Mouse (Mus musculus) lung, embryonic 14.5 days (tissue): Measurements from ENCODE around the gene Dcaf17. TPM values are rescaled to one million over a fixed set of nuclear protein-coding genes. Genes with fewer than 3 reads are reported as not detected.
A peak's percentile ranks its signal among the peaks of the same experiment; 100 is the strongest.

ENCODE experiments used
- ATAC-seq: fragments of 200-750 bp; cut with Nextera tagmentation; 2 replicates; pipeline ENCODE4 v1.8.0; 2017; ENCODE audit warnings: mild to moderate bottlenecking, moderate TSS enrichment, moderate library complexity; ENCODE audit not compliant: insufficient read depth
- DNase-seq: peaks from one replicate; pipeline ENCODE4 v3.0.0-alpha.2; 2015
- H3K27ac ChIP-seq: fragments of 300-500 bp; sonication (generic); 2 replicates; pipeline ENCODE4 v1.5.1; 2014; ENCODE audit warnings: low read depth, mild to moderate bottlenecking, moderate library complexity
- H3K27me3 ChIP-seq: fragments of 300-500 bp; sonication (generic); 2 replicates; pipeline ENCODE4 v1.6.1; 2014; ENCODE audit warnings: low read length, control low read depth; ENCODE audit not compliant: insufficient read depth
- H3K36me3 ChIP-seq: fragments of 300-500 bp; sonication (generic); 2 replicates; pipeline ENCODE4 v1.6.1; 2014; ENCODE audit warnings: control low read depth; ENCODE audit not compliant: insufficient read depth
- H3K4me1 ChIP-seq: fragments of 300-500 bp; sonication (generic); 2 replicates; pipeline ENCODE4 v1.6.1; 2014; ENCODE audit warnings: antibody characterized with exemption, control low read depth; ENCODE audit not compliant: insufficient read depth
- H3K4me2 ChIP-seq: fragments of 300-500 bp; sonication (generic); 2 replicates; pipeline ENCODE4 v1.6.1; 2014; ENCODE audit warnings: mild to moderate bottlenecking
- H3K4me3 ChIP-seq: fragments of 300-500 bp; sonication (generic); 2 replicates; pipeline ENCODE4 v1.5.1; 2014; ENCODE audit warnings: low read depth, low read length
- H3K9ac ChIP-seq: fragments of 300-500 bp; sonication (generic); 2 replicates; pipeline ENCODE4 v1.6.1; 2014
- H3K9me3 ChIP-seq: fragments of 300-500 bp; sonication (generic); 2 replicates; pipeline ENCODE4 v1.6.1; 2016; ENCODE audit warnings: low read depth, low read length, control low read depth
- CTCF ChIP-seq: IDR thresholded peaks from 2 replicates; pipeline ENCODE4 v1.5.1; 2016; ENCODE audit warnings: antibody characterized with exemption, low read depth
- WGBS: fragments of 180-500 bp; shearing (Covaris S2); extraction: QIAGEN DNeasy Blood & Tissue Kit; methylation state at CpG from one replicate; pipeline ENCODE4 v1.1.7; 2014; 5-methylcytosine and 5-hydroxymethylcytosine counted together
- polyA plus RNA-seq: library from polyadenylated mRNA; unstranded; fragments of >200 nt; fragmentation: Nextera tagmentation; extraction: Ambion mirVana; gene quantifications from 2 replicates; pipeline ENCODE4 v1.2.1, GENCODE M21; 2014

Dcaf17 gene
- polyA plus RNA-seq, 1 experiment from 2014 or later, result 28.6 TPM

GRCm38 (mm10) chr2:71054716-71055115 lies 412 bp upstream of the Dcaf17 start:
- Histone ChIP-seq H3K27ac (no peak overlapping the region; the same call in 1 of the 2 replicates), H3K36me3 (no peaks in the 10 kb centered on the region)
- WGBS, result 33% methylated on average over 9 of the region's 9 CpGs

GRCm38 (mm10) chr2:71056115-71056835 lies 1.1 kb downstream of the Dcaf17 start:
- TF ChIP-seq CTCF, result no peak
- ATAC-seq, result no peak
- WGBS, result 11% methylated on average over 21 of the region's 21 CpGs

More at GRCm38 (mm10) chr2:71054716-71055115, 412 bp upstream of the Dcaf17 start:
- DNase-seq (peak; percentile 24), ATAC-seq (no peak)
- H3K27me3 ChIP-seq, result no peaks in the 10 kb centered on the region
- no peaks in the 10 kb centered on the region for H3K9me3 ChIP-seq
- peak overlapping the region; percentile 84 for H3K9ac ChIP-seq
- no peak for TF ChIP-seq CTCF
- H3K4me3 ChIP-seq, result peak overlapping the region; percentile 73
- H3K4me1 ChIP-seq, result no peaks in the 10 kb centered on the region
- peak overlapping the region; percentile 58 for H3K4me2 ChIP-seq

DNA sequence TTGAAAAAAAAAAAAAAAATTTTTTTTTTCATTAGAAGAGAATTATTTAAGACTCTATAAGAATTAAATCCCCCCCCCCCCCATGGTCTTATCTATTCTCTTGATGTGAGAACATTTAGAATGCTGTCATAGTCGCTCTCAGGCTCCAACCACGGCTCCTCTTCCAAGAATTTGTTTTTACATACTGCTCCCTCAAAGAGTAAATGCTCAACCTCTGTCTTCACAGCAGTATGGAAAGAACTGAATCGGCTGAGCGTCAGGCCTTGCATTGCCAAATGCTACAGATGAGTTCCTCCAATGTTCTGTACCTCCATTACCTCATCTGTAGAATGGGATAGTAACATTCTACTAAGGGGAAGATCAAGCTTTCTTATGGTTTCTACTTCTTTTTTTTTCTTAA lies 16.5 kb downstream of the Dcaf17 start:
- ATAC-seq, result no peak
- WGBS, result 88% methylated on average over 4 of the region's 4 CpGs
- no peaks in the 10 kb centered on the region for H3K27me3 ChIP-seq
- H3K36me3 ChIP-seq, result peaks cover 4% of the 10 kb centered on the region; the same call in 1 of the 2 replicates
- H3K4me3 ChIP-seq, result no peak overlapping the region
- H3K9me3 ChIP-seq, result no peaks in the 10 kb centered on the region
- no peak overlapping the region for H3K27ac ChIP-seq
- TF ChIP-seq CTCF, result no peak
- no peak for DNase-seq
- H3K4me1 ChIP-seq, result no peaks in the 10 kb centered on the region
- no peak overlapping the region for H3K9ac ChIP-seq
- no peak overlapping the region for H3K4me2 ChIP-seq

More at GRCm38 (mm10) chr2:71056115-71056835, 1.1 kb downstream of the Dcaf17 start:
- Histone ChIP-seq H3K27ac (peak overlapping the region; percentile 94), H3K4me2 (peak overlapping the region; percentile 58), H3K4me1 (no peaks in the 10 kb centered on the region), H3K9ac (peak overlapping the region; percentile 84), H3K27me3 (no peaks in the 10 kb centered on the region), H3K4me3 (peak overlapping the region; percentile 73), H3K36me3 (peaks cover 4% of the 10 kb centered on the region; the same call in 1 of the 2 replicates), H3K9me3 (no peaks in the 10 kb centered on the region)
- no peak for DNase-seq

GRCm38 (mm10) chr2:71073330-71073729 lies 18.2 kb downstream of the Dcaf17 start:
- Histone ChIP-seq H3K9me3 (no peaks in the 10 kb centered on the region), H3K4me1 (no peaks in the 10 kb centered on the region), H3K9ac (no peak overlapping the region), H3K4me2 (no peak overlapping the region), H3K4me3 (no peak overlapping the region), H3K27me3 (no peaks in the 10 kb centered on the region), H3K27ac (no peak overlapping the region), H3K36me3 (peaks cover 4% of the 10 kb centered on the region; the same call in 1 of the 2 replicates)
- TF ChIP-seq CTCF, result no peak
- ATAC-seq (no peak), DNase-seq (no peak)
- WGBS, result 85% methylated on average over 3 of the region's 3 CpGs

GRCm38 (mm10) chr2:71073828-71074227 lies 18.7 kb downstream of the Dcaf17 start:
- H3K4me3 ChIP-seq, result no peak overlapping the region
- no peaks in the 10 kb centered on the region for H3K27me3 ChIP-seq
- WGBS, result 67% methylated on average over 3 of the region's 3 CpGs
- ATAC-seq (no peak), DNase-seq (no peak)
- H3K27ac ChIP-seq, result no peak overlapping the region
- H3K4me1 ChIP-seq, result no peaks in the 10 kb centered on the region
- no peak for TF ChIP-seq CTCF
- H3K9ac ChIP-seq, result no peak overlapping the region
- no peak overlapping the region for H3K4me2 ChIP-seq
- H3K36me3 ChIP-seq, result peaks cover 4% of the 10 kb centered on the region; the same call in 1 of the 2 replicates
- H3K9me3 ChIP-seq, result no peaks in the 10 kb centered on the region

DNA sequence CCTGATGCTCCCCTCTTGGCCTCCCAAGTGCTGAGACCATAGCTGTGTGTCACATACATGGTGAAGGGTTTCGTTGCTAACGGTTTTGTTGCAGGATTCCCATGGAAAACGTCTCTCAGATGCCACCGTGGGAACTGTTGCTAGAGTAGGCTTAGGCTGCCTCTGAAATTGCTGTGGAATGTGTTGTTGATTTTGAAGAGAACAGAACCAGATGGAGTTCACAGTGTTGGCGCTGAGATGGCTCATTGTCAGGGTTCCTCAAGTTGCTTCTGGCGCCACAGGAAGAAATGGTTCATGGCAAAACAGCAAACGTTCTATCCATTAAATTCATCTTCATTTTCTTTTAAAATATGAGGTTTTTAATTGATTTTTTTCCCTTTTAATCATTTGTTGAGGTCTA lies 27.3 kb downstream of the Dcaf17 start:
- peaks cover 21% of the 10 kb centered on the region; the same call in 1 of the 2 replicates for H3K36me3 ChIP-seq
- no peak for TF ChIP-seq CTCF
- no peak overlapping the region for H3K9ac ChIP-seq
- H3K4me2 ChIP-seq, result no peak overlapping the region
- H3K27me3 ChIP-seq, result no peaks in the 10 kb centered on the region
- H3K9me3 ChIP-seq, result no peaks in the 10 kb centered on the region
- WGBS, result 86% methylated on average over 7 of the region's 7 CpGs
- no peak overlapping the region for H3K27ac ChIP-seq
- ATAC-seq (no peak), DNase-seq (no peak)
- no peak overlapping the region for H3K4me3 ChIP-seq
- H3K4me1 ChIP-seq, result no peaks in the 10 kb centered on the region

DNA sequence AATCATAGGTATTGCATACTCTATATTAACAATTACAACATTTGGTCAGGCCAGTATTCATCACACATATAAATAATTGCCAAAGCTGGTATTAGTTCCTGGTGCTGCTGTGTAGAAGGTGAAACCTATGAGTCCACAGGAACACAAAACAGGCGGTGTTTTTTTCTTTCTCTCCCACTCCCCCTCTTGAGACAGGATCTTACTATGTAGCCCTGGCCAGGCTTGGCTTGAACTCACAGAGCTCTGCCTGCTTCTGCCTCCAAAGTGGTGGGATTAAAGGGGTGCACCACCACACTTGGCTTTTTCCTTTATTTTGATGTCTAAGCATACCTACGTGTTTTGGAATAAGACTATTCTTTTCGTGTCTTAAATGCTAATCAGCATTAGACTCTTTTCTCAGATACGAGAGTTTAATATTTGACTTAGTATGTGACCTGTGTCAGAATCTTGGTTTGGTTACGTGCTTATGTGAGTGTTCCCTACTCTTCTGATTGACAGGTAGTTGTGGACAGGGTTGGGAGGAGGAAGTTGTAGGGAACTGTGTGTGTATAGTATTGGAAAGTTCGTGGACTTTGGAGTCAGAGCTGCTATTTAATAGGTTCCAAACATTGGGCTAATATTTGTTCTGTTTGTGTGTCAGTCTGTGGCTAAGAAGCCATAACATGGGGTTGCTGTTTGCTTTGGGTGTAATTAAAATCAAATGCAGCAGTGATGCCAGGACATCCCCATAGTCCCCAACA lies 28.5 kb downstream of the Dcaf17 start:
- Histone ChIP-seq H3K4me1 (no peaks in the 10 kb centered on the region), H3K27ac (no peak overlapping the region), H3K4me2 (no peak overlapping the region), H3K9me3 (no peaks in the 10 kb centered on the region), H3K9ac (no peak overlapping the region), H3K36me3 (peaks cover 31% of the 10 kb centered on the region; the same call in 1 of the 2 replicates), H3K27me3 (no peaks in the 10 kb centered on the region), H3K4me3 (no peak overlapping the region)
- DNase-seq (no peak), ATAC-seq (no peak)
- no peak for TF ChIP-seq CTCF
- 87% methylated on average over 6 of the region's 6 CpGs for WGBS
